Mouse (Mus musculus) lung, postnatal 4 days (tissue): ENCODE measurements around the gene Fam71b.
A peak's percentile ranks its signal among the peaks of the same experiment; 100 is the strongest.
"Not testable (repeated sequence)": the region's sequence is repeated elsewhere in the genome, so short reads cannot be mapped to it uniquely, and the experiment has no call there.

ENCODE experiments used
- DNase-seq, 2 experiments: peaks; one replicate each; pipeline ENCODE4 v3.0.0; 2021

The Fam71b gene

DNA sequence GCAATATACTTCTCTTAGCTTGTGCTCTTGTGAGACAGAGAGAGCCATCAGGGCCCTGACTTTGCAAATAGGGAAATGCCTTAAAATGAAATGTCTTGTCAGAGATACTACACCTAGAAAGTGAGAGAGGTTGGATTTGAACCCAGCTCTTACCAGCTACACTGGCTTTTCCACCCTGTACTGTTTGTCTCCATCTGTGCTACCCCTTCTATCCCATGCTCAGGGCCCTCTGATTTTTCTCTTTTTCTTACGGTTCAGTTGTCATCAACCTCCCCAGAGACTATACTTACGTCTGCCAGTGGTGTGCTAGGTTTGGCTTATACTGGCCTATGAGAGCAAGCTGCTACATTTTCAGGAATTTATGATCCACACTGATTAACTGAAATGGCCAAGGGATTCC, 11.4 kb upstream of the Fam71b start:
- DNase-seq, result no peak

DNA sequence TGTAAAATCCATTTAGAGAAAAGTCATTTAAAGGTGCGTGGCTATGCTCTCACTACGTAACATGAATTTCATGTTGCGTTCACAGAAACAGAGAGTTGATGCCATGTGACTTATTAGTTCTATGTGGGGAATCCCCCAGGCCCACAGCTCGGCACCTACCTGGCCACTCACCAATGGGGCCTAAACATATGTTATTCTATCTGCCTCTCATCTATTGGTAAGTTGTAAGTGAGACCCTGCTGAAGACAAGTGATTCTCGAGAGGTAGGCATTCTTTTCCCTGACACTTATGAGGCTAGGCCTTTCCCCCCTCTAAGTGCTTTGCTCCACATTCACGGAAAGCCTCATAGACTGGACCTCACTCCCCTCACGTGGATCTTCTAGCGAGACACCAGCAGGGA, 9.8 kb upstream of the Fam71b start:
- no peak for DNase-seq

DNA sequence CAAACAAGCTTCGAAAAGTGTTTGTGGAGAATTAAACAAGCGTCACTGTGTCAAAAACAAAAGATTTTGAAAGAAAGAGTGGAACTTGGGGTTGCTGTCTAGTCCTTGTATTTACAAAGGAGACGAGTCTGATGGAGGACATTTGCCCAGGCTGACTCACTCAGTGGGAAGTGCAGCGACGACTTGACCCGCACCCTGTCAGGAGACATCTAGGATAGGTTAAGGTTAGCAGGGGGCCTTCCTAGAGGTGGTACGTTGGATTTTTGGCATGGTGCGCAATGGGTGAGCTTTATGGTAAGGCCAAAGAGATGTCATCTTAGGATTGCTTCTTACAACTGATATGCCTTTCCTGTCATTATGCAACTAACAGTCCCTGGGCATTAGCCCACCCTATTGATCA, 9.3 kb upstream of the Fam71b start:
- DNase-seq, result no peak

DNA sequence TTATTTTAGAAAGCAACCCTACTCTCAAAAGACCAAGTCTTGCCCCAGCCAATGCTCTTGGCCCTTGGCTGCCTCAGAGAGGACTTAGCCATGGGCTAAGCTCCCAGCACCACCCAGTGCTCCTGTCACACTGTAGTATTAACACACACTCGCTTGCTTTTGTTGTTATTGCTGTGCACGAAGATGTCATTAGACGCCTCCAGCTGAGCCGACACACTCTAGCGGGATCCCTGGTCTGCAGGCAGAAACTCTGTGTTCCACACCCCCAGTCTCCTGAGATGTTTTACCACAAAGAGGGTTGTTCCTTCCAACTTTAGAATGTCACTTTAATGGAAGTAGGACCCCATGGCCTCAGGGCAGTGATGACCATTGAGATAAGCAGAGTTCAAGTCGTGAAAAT, 7.9 kb upstream of the Fam71b start:
- DNase-seq, result no peak

DNA sequence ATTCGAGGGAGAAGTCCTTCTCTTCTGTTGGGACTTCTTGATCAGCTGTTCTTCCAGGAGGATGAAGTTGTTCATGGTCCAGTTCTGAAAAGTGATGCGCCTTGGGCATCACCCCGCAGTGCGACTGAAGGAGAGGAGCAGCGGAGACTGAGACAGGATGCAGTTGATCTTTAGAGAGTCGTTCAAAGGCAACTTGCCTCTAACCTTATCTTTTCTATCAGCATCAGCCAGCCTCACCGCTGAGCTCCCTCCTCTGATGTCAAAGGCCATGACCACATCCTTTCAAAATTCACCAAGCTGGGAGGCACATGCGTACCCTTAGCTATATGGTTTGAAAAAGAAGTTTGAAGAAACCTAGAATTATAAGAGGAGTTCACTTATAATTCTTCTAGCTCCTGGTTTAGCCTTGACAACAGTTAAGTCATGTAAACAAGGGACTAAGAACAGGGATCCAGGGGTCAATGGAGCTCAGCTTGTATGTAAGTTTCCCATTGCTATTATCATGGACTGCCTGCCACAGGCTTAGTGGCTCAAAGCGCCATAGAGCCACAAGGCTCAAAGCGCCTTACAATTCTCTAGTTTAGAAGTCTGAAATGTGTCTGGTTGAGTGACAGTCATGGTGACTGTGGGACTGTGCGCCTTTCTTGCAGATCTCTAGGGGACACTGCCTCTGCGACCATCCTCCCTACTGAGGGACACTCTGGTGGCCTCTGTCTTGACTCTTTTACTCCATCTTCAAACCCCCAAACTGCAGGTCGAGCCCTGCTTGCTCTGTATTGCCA, 6.8 kb upstream of the Fam71b start, which contains the start of gene Itk:
Gene Itk, minus strand, starts transcription at position 180 of the 782 bp plus-strand sequence.
- DNase-seq, result peak in 1 of 2 experiments; percentile 10

GRCm38 (mm10) chr11:46390621-46391020, 5.7 kb upstream of the Fam71b start:
- DNase-seq, result no peak

DNA sequence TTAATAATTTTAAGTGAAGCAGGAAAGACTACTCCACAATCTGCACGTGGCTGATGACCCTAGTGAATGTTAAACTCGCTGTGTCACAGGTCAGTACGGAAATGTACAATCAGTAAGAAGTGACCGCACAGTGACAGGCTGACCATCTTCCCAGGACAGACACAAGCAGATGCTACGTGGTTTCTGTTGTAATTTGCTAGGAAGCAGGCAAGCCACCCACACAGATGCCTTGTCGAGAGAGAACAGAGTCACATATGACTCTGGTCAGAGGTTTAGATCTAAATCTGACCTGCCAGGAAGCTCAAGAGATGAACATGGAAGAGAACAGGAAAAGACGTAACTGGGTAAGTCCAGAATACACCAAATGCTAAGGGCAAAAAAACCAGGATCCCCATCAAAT, 3.5 kb upstream of the Fam71b start:
- no peak for DNase-seq

DNA sequence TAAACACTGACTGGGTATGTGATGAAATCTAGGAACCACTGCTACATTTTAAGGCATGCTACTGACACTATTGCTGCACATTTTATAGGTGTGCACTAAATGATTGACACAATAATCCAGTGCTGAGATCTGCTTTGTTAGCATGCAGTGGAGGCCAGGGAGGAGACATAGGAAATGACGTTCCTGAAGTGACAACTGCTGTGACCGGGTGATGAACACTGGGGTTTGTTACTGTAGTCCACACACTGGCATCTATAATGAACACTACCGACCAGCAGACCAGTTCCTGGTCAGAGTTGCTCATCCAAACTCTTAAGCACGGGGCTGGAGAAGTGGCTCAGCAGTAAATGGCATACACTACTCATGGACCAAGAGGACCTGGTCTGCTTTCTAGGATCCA, 2.9 kb upstream of the Fam71b start:
- no peak for DNase-seq

- no peak for DNase-seq
These were observed 1.3 kb upstream of the Fam71b start for GRCm38 (mm10) chr11:46395088-46395487.

DNA sequence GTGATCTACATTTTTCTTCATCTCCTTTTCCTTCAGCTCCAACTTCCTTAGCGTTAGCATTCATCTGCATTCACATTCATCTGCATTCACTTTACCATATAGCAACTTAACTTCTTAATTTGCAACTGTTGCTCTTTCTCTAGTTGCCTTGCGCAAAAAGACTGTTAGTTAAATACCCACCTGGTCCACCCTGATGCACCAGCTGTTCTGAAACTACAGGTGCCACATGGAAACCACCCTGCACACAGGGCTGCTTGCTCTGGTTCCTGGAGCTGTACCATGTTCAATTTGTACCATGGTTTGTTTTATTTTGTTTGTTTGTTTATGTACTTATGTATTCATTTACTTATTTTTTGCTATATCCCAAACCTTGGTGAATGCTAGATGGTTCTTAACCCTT, 661 bp upstream of the Fam71b start:
- DNase-seq, result no peak

GRCm38 (mm10) chr11:46396860-46397179, 461 bp downstream of the Fam71b start:
- no peak for DNase-seq

DNA sequence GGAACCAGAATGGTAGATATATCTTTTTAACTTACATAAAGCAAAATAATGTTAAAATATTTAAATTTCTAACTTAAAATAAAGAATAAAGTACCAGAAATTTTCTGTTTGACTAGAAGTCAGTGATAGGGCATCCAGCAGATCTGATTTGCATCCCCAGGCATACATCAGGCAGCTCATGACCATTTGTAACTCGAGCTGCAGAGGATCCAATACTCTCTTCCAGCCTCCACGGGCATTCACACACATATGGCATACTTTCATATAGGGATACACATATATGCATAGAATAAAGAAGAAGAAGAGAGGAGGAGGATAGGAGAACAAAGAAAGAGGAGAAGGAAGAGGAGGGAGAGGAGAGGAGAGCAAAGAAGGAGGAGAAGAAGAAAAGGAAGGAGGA, 1.5 kb downstream of the Fam71b start:
- no peak for DNase-seq

GRCm38 (mm10) chr11:46398473-46398872, 2.1 kb downstream of the Fam71b start:
- DNase-seq, result no peak

DNA sequence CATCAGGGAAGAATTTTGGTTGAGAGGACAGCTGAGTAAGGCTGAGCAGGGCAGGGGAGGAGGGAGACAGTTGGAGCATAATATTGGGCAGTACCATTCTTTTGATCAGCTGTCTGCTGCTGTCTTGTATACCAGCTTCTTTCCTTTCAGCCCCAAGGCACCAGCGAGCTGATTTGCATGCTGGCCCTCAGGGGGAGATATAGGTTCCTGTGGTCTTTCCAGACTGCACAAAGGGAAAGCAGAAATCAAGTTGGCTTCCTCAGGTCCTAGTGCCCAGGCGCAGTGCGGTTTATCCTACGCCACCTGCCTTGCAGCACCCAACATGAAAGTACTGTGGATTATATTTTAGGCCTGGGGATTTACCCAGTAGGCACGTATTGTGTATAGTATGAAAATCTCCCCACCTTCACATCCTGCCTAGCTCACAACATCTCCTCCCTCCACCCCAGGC, 2.6 kb downstream of the Fam71b start:
- DNase-seq, result peak; percentile 13 to 40

DNA sequence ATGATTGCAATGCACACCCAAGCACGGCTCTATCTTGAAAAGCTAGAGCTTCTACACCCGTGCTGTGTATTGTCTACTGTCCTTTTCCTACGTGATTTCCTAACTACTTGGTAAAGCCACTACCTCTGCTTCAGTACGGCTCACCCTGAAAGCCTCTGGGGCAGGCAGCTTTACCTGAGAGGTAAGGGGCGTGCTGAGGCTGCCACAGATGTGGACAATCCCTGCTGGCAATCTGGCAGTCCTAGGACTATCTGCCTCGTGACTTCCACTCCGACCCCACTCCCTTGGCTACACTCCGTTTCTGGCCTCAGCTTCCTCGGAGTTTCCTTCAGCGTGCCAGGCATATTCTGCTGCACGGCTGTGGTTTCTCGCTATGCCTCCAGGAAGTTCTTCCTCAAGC, 5.2 kb downstream of the Fam71b start:
- no peak for DNase-seq

DNA sequence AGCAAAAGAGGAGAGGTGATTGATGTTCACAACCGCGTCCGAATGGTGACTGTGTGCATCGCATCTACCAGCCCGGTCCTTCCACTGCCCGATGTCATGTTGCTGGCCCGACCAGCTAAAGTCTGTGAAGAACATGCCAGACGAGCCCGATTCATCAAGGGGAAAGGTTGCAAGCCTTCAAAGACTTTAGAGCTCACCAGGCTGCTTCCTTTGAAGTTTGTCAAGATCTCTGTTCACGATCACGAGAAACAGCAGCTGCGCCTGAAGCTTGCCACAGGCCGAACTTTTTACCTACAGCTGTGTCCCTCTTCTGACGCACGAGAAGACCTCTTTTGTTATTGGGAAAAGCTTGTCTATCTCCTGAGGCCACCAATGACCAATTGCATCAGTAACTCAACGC, 8.6 kb downstream of the Fam71b start:
- DNase-seq, result no peak

GRCm38 (mm10) chr11:46406721-46407120, 10.4 kb downstream of the Fam71b start:
- DNase-seq, result no peak

- no peak for DNase-seq
These were observed 13.7 kb downstream of the Fam71b start for GRCm38 (mm10) chr11:46410018-46410563.

- no peak for DNase-seq
These were observed 22.1 kb downstream of the Fam71b start for GRCm38 (mm10) chr11:46418438-46418837.

DNA sequence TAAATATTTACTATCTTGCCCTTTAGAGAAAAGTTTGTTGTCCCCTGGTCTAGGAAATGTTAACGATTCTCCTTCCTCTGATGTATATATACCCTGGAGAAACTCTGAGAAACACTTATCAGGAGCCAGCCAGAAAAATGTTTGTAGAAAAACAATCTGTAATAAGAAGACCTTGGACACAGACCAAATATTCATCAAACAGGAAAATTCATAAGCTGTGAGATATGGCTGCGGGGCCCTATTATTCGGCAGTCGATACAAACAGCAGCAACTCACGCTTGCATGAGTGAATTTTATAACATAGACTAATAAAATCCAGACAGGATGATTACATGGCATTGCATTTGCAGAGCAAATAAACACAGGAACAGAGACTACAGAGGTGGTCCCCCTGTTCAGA, 22.5 kb downstream of the Fam71b start:
- no peak for DNase-seq

GRCm38 (mm10) chr11:46421086-46421888, 24.9 kb downstream of the Fam71b start:
- DNase-seq, result no peak

- DNase-seq, result not testable (repeated sequence)
These were observed 31.8 kb downstream of the Fam71b start for GRCm38 (mm10) chr11:46428131-46428530.

GRCm38 (mm10) chr11:46430123-46430522, 33.8 kb downstream of the Fam71b start:
- DNase-seq, result no peak

DNA sequence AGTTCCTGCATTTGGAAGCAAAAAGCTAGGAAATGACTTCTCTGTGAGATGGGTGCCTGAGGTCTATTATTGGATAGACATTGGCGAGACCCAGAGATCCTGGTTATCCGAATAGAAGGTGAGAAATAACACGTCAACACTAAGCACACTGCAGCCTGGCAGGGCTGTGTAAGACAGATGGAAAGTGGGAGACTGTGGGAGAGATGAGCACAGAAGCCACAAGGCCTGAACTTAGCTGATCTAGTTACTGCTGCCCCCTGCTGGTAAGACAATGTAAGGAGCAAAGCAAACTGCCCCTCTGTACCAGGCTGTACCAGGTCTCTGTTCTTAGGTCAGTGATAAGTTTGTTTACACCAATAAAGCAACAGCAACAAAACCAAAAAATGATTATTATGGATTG, 34.8 kb downstream of the Fam71b start:
- peak; percentile 26 to 79 for DNase-seq
